Mouse (Mus musculus) heart, postnatal 10 days (tissue): ENCODE measurements around the gene Dph5. TPM values are rescaled to one million over a fixed set of nuclear protein-coding genes. Genes with fewer than 3 reads are reported as not detected.
"Not testable (repeated sequence)": the region's sequence is repeated elsewhere in the genome, so short reads cannot be mapped to it uniquely, and the experiment has no call there.

Source experiments
- DNase-seq, 2 experiments: peaks; one replicate each; pipeline ENCODE4 v3.0.0; 2021
- intact Hi-C: fragments of 180-260 bp; cut with DNase I; formaldehyde crosslinking; loops from one replicate; pipeline ENCODE4 v1.15.1; 2025
- total RNA-seq, 2 experiments: library from RNA; stranded (reverse); gene quantifications; 2 replicates each; pipeline ENCODE4 v1.2.3; 2021

Gene Dph5
- total RNA-seq, 2 experiments from 2014 or later = 9.6 to 9.8 TPM

DNA sequence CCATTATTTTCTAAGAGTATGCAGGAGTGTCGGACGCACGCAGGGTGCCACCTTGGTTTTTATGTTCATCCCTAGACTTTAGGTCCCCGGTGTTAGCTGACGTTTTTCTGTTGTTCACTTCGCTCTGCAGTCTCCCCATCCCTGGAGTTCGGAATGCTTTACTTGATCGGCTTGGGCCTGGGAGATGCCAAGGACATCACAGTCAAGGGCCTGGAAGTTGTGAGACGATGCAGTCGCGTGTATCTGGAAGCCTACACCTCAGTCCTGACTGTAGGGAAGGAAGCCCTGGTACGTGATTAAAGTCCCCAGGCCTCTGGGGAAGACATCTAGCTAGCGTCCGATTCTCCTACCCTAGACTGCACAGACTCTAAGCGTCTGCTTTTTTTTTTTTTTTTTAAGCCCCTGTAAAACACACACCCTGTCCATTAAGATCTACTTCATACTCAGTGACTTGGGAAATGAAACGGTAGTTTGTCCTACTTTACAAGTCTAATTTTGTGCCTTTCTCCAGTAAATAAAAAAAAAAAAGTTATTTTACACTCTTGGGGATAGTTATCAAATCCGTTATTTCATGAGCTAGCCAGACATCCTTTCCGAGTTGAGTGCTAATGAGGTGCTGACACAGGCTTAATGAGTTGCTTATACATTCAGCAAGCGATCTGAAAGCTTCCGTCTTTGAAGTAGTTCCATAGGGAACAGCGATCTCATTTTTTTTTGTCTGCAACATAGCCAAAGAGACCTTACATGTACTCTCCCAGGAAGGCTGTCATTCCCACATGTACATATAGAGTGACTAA is 871 bp downstream of the Dph5 start:
- intact Hi-C loops = loop anchor here (2.0 to 5.0 kb wide), 3 partner anchors 86 to 226 kb away; no protein-coding TSS in a partner anchor

GRCm38 (mm10) chr3:115892341-115892740 is 4.7 kb downstream of the Dph5 start:
- intact Hi-C loops = no loop called here
- DNase-seq = no peak

More for the DNA sequence above, 871 bp downstream of the Dph5 start:
- no peak for DNase-seq

- intact Hi-C loops = no loop called here
- no peak for DNase-seq
These were observed 5.5 kb downstream of the Dph5 start for GRCm38 (mm10) chr3:115893166-115893565.

GRCm38 (mm10) chr3:115898354-115898948 is 10.8 kb downstream of the Dph5 start:
- intact Hi-C loops = no loop called here
- no peak for DNase-seq

GRCm38 (mm10) chr3:115902301-115902956 is 14.8 kb downstream of the Dph5 start:
- intact Hi-C loops = no loop called here
- no peak for DNase-seq

GRCm38 (mm10) chr3:115905067-115905466 is 17.4 kb downstream of the Dph5 start:
- no peak for DNase-seq
- intact Hi-C loops = no loop called here

GRCm38 (mm10) chr3:115905567-115905966 is 17.9 kb downstream of the Dph5 start:
- intact Hi-C loops = no loop called here

DNA sequence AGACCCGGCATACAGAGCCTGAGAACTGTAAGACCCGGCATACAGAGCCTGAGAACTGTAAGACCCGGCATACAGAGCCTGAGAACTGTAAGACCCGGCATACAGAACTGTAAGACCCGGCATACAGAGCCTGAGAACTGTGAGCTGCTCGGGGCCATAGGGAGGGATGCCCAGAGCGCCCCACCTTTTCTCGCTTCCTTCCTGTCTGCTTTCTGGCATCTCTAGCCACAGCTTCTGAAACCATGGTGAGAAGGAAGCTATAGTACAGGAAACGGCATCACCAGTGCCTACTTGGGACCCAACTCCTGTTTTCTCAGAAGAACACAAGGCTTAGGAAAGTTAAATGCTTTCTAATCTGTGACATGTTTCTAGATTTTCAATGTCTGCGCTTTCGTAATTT is 19.8 kb downstream of the Dph5 start:
- DNase-seq, intact Hi-C loops: not testable (repeated sequence)

More at GRCm38 (mm10) chr3:115905567-115905966, 17.9 kb downstream of the Dph5 start:
- DNase-seq = no peak

- peak; percentile 39 to 52 for DNase-seq
- intact Hi-C loops = no loop called here
These were observed 37.0 kb downstream of the Dph5 start for GRCm38 (mm10) chr3:115924401-115925190.

GRCm38 (mm10) chr3:115926531-115926930 is 38.9 kb downstream of the Dph5 start:
- intact Hi-C loops = no loop called here
- no peak for DNase-seq

GRCm38 (mm10) chr3:115931701-115932100 is 44.1 kb downstream of the Dph5 start:
- no peak for DNase-seq
- intact Hi-C loops = no loop called here

- intact Hi-C loops = no loop called here
These were observed 45.9 kb downstream of the Dph5 start for GRCm38 (mm10) chr3:115933293-115934186.

GRCm38 (mm10) chr3:115936734-115937599 is 49.3 kb downstream of the Dph5 start:
- intact Hi-C loops = loop anchor here (5.0 kb wide), 1 partner anchor 40 kb away; no protein-coding TSS in a partner anchor

More at GRCm38 (mm10) chr3:115933293-115934186, 45.9 kb downstream of the Dph5 start:
- no peak for DNase-seq

GRCm38 (mm10) chr3:115937807-115938206 is 50.2 kb downstream of the Dph5 start:
- DNase-seq = no peak
- intact Hi-C loops = loop anchor here (2.0 to 5.0 kb wide), 2 partner anchors 39 to 277 kb away; no protein-coding TSS in a partner anchor

More at GRCm38 (mm10) chr3:115936734-115937599, 49.3 kb downstream of the Dph5 start:
- peak; percentile 40 to 70 for DNase-seq

- intact Hi-C loops = no loop called here
- DNase-seq = no peak
These were observed 52.9 kb downstream of the Dph5 start for GRCm38 (mm10) chr3:115940510-115940909.

GRCm38 (mm10) chr3:115941464-115941863 is 53.8 kb downstream of the Dph5 start:
- no peak for DNase-seq
- intact Hi-C loops = no loop called here

DNA sequence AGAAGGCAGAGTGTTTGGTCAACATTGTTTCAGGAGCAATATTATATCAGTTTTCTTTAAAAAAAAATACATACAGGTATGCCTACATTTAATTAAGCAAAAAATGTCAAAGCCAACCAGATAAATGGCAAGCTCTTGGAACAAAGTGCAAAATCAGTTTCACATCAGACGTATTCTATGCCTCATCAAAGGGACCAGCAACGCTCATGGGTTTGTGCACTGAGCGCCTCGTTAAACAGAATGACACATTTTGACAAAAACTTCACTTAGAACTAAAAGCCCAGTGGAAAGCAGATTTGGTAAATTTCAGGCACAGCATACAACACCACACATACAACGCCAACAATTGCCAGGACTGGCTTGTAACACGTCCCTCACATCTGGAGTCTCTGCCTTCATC is 56.7 kb downstream of the Dph5 start:
- no peak for DNase-seq
- intact Hi-C loops = no loop called here

- intact Hi-C loops = no loop called here
These were observed 58.6 kb downstream of the Dph5 start for GRCm38 (mm10) chr3:115946272-115946671.

More at GRCm38 (mm10) chr3:115946272-115946671, 58.6 kb downstream of the Dph5 start:
- DNase-seq = no peak
